Mouse (Mus musculus) ES-Bruce4 (cell line): ENCODE results near the gene Trmt6. TPM values are rescaled to one million over a fixed set of nuclear protein-coding genes. Genes with fewer than 3 reads are reported as not detected.

Source experiments
- H3K27ac ChIP-seq: 2 replicates; pipeline ENCODE4 v1.5.1; 2012; ENCODE audit warnings: low read length, inconsistent platforms; ENCODE audit not compliant: insufficient read depth
- H3K27me3 ChIP-seq: 2 replicates; pipeline ENCODE4 v1.6.1; 2012; ENCODE audit warnings: mild to moderate bottlenecking, low read length, inconsistent platforms; ENCODE audit not compliant: control insufficient read depth, poor library complexity, insufficient read depth, severe bottlenecking
- H3K36me3 ChIP-seq: 2 replicates; pipeline ENCODE4 v1.6.1; 2012; ENCODE audit warnings: inconsistent platforms, mild to moderate bottlenecking, low read length, moderate library complexity; ENCODE audit not compliant: control insufficient read depth, poor library complexity, insufficient read depth, severe bottlenecking
- H3K4me1 ChIP-seq: one replicate; pipeline ENCODE4 v1.8.1; 2011; ENCODE audit warnings: low read length; ENCODE audit not compliant: control insufficient read depth, insufficient read depth
- H3K4me3 ChIP-seq: 2 replicates; pipeline ENCODE4 v1.5.1; 2011; ENCODE audit warnings: low read depth, mild to moderate bottlenecking, low read length
- H3K9ac ChIP-seq: 2 replicates; pipeline ENCODE4 v1.6.1; 2012; ENCODE audit warnings: low read depth, mild to moderate bottlenecking, inconsistent platforms; ENCODE audit not compliant: poor library complexity, severe bottlenecking
- H3K9me3 ChIP-seq: replicated peaks from 2 replicates; pipeline ENCODE4 v1.6.1; 2012; ENCODE audit warnings: mild to moderate bottlenecking, low read length, inconsistent platforms; ENCODE audit not compliant: control insufficient read depth, poor library complexity, insufficient read depth, severe bottlenecking
- CTCF ChIP-seq: IDR thresholded peaks from one replicate; pipeline ENCODE4 v1.8.1; 2011; ENCODE audit warnings: low read depth, low read length
- EP300 ChIP-seq: IDR thresholded peaks from 2 replicates; pipeline ENCODE4 v1.6.1; 2011; ENCODE audit warnings: low read depth, low read length; ENCODE audit not compliant: insufficient read depth
- POLR2A ChIP-seq: IDR thresholded peaks from one replicate; pipeline ENCODE4 v1.8.1; 2011; ENCODE audit warnings: low read length; ENCODE audit not compliant: insufficient read depth
- polyA plus RNA-seq: library from polyadenylated mRNA; stranded (reverse); fragments of >200 nt; gene quantifications from 2 replicates; pipeline ENCODE4 v1.2.4, GENCODE M21; 2011; ENCODE audit warnings: low read depth; ENCODE audit not compliant: missing spikeins, insufficient read depth, insufficient read length

Trmt6 gene
- polyA plus RNA-seq, 1 experiment = 53.5 TPM

DNA sequence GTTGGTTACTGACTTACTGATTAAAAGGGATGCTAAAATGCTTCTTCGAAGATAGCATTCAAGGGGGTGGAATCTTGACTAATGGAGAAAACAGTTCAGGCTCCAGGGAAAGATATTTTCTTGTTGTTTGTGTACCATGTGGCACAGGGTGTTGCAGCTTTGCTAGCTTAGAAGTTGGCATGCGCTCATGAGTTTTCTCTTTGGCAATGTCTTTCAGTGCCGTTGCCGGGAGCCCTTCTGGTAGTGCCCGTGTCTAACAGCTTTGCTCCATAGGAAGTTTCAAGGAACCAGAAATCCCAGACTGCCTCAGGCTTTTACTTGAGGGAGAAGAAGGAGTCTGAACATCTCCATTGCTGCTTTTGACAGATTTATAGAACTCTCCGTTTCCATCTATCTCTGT, 33.3 kb upstream of the Trmt6 start:
- no peaks in the 10 kb centered on the region for H3K27me3 ChIP-seq
- TF ChIP-seq EP300 (no peak), CTCF (no peak), POLR2A (no peak)
- H3K4me3 ChIP-seq = no peak overlapping the region
- no peak overlapping the region for H3K27ac ChIP-seq
- no peak overlapping the region for H3K9ac ChIP-seq
- no peaks in the 10 kb centered on the region; the same call in 1 of the 2 replicates for H3K36me3 ChIP-seq
- H3K9me3 ChIP-seq = no peaks in the 10 kb centered on the region
- peaks cover 3% of the 10 kb centered on the region for H3K4me1 ChIP-seq

DNA sequence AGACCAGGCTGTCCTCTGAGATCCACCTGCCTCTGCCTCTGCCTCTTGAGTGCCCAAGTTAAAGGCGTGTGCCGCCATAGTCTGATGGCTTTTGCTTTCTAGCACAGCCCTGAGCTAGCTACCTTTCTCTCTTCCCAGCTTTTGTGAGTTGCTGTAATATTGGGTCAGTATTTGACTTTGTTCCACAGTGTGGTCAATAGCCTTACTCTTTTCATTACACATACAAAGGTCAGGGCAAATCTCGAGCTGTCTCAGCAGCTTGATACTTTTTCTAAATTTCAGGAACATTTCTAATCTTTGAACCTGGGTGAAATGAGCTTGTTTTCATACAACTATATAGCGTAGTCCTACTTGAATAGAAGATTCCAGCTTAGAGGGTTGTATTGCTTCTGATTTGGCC, 32.5 kb upstream of the Trmt6 start:
- H3K9ac ChIP-seq = no peak overlapping the region
- H3K4me1 ChIP-seq = peaks cover 3% of the 10 kb centered on the region
- no peak overlapping the region for H3K27ac ChIP-seq
- no peaks in the 10 kb centered on the region for H3K27me3 ChIP-seq
- H3K4me3 ChIP-seq = no peak overlapping the region
- TF ChIP-seq POLR2A (no peak), EP300 (no peak), CTCF (no peak)
- H3K9me3 ChIP-seq = no peaks in the 10 kb centered on the region
- H3K36me3 ChIP-seq = peaks cover under 1% of the 10 kb centered on the region; the same call in 1 of the 2 replicates

DNA sequence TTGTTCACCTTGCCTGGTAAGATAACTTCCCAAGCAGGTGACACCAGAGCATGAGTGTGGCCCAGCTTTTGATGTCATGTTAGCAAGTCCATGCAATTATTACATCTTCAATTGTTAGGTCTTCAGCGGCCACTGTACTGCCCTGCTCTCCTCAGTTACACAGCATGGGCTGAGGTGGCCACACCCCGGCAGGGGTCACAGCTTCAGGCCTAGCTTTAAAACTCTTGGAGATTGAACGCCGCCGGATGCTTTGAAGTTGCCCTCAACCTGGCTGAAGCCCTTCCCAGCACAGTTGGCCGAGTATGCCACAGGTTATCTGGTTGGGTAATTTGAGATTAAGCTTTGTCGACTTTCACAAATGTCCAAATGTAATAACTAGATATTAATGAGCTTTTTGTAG, 31.7 kb upstream of the Trmt6 start:
- Histone ChIP-seq H3K36me3 (peaks cover 3% of the 10 kb centered on the region; the same call in 1 of the 2 replicates), H3K27ac (no peak overlapping the region), H3K9ac (peak overlapping the region; percentile 72), H3K9me3 (no peaks in the 10 kb centered on the region), H3K27me3 (no peaks in the 10 kb centered on the region), H3K4me1 (peaks cover 3% of the 10 kb centered on the region), H3K4me3 (peak overlapping the region; percentile 82)
- TF ChIP-seq CTCF (no peak), POLR2A (no peak), EP300 (no peak)

DNA sequence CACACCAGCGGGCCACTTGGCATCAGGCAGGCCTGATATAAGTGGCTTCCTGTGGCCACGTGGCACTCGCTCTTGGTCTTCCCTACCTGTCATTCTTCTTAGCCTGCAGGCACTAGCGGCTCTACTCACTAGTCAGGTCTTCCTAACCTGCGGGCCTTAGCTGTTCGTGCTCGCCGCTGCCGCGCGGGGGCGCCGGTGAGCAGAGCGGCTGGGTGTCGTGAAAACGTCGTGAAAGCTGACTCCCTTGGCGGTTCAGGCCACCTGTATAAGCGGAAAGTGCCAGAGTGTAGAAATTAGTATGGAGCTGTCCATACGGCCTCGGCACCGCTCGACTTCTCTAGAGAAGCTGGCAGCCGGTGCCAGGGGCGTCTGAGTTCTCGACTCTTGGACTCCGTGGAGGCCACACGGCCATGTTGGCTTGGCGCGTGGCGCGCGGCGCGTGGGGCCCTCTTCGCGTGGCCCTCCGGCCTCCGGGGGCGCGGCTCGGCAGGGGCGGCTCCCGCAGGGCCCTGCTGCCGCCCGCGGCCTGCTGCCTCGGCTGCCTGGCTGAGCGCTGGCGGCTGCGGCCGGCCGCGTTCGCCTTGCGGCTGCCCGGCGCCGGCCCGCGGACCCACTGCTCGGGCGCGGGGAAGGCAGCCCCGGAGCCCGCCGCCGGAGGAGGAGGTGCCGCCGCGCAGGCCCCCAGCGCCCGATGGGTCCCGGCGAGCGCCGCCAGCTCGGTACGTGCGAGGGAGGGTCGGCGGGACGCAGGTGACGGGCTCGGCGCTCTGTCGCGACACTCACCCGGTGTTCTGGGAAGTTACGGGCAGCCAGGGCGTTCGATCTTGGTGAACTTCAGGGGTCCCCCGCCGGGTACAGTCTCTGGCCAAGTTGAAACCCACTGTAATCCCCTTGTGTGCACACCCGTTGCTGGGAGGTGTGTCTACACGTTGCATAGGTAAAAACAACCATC, 30.8 kb upstream of the Trmt6 start, which contains the start of gene Crls1:
Gene Crls1 (plus strand): TSS at position 260 of the 952 bp plus-strand sequence.
- Histone ChIP-seq H3K27me3 (no peaks in the 10 kb centered on the region), H3K27ac (no peak within 1 kb of the TSS), H3K9me3 (no peaks in the 10 kb centered on the region), H3K36me3 (peaks cover 5% of the 10 kb centered on the region), H3K4me3 (peak within 1 kb of the TSS; percentile 82), H3K4me1 (peaks cover 3% of the 10 kb centered on the region), H3K9ac (peak within 1 kb of the TSS; percentile 72)
- TF ChIP-seq CTCF (peak; percentile 93), POLR2A (peak; percentile 53), EP300 (0 out of 2 replicates have a peak, but pooled peaks have one; percentile 27)

DNA sequence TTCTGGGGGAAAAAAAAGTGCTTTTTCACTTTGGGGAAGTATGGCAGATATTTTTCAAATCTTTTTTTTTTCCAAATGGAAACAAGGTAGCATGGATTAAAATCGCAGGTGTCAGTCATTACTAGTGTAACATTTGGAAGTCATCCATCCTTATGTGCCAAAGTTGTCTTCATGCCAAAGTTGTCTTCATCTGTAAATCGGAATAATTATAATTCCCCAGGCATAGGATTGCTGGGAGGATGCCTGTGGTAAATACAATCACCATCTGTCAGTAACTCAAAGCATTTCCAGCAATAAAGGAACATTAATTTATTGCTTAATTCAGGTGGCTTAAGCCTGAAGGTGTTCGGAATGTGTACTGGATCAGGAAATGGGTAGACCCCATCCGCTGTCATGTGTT, 25.2 kb upstream of the Trmt6 start:
- Histone ChIP-seq H3K9ac (no peak overlapping the region), H3K27me3 (no peaks in the 10 kb centered on the region), H3K4me3 (no peak overlapping the region), H3K9me3 (no peaks in the 10 kb centered on the region), H3K4me1 (no peaks in the 10 kb centered on the region), H3K27ac (no peak overlapping the region), H3K36me3 (peaks cover 31% of the 10 kb centered on the region)
- no peak for TF ChIP-seq EP300

DNA sequence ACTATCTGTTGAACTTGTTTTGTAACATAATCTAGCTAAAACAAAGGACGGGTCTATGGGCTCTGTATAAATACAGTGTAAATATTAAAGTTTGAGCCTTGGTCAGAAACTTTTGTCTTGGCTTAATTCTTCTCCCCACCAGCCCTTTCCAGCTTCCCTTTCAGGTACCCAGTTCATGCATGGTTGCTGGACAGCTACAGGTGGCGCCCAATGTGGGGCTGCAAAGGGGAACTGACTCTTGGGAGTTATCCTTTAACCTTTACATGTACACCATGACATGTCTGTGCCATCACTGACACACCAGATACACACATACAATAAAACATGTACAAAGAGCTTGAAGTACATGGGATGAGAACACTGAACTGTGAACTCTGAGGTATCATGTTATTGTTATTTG, 12.9 kb downstream of the Trmt6 start:
- Histone ChIP-seq H3K27me3 (no peaks in the 10 kb centered on the region), H3K36me3 (peaks cover 34% of the 10 kb centered on the region), H3K4me3 (no peak overlapping the region), H3K4me1 (no peaks in the 10 kb centered on the region), H3K9me3 (peaks cover 27% of the 10 kb centered on the region), H3K27ac (no peak overlapping the region), H3K9ac (no peak overlapping the region)
- TF ChIP-seq CTCF = no peak
- no peak for TF ChIP-seq POLR2A
- TF ChIP-seq EP300 = no peak
